Mouse (Mus musculus) macrophage (primary cell): ENCODE measurements around the gene Zc3h12b. TPM values are rescaled to one million over a fixed set of nuclear protein-coding genes. Genes with fewer than 3 reads are reported as not detected.
"Not testable (repeated sequence)": the region's sequence is repeated elsewhere in the genome, so short reads cannot be mapped to it uniquely, and the experiment has no call there.

Source experiments
- H3K27ac ChIP-seq: fragments of 350-480 bp; formaldehyde crosslinking; 2 replicates; pipeline ENCODE4 v1.9.0; 2021
- H3K36me3 ChIP-seq: fragments of 350-480 bp; formaldehyde crosslinking; 2 replicates; pipeline ENCODE4 v1.9.0; 2021; ENCODE audit errors: inconsistent target
- H3K4me3 ChIP-seq: fragments of 350-480 bp; formaldehyde crosslinking; 2 replicates; pipeline ENCODE4 v1.9.0; 2021; ENCODE audit errors: inconsistent target
- H3K79me2 ChIP-seq: fragments of 350-480 bp; formaldehyde crosslinking; 2 replicates; pipeline ENCODE4 v1.9.0; 2021; ENCODE audit errors: inconsistent target
- WGBS: methylation state at CpG from one replicate; pipeline ENCODE4 v1.1.7; 2026; ENCODE audit warnings: inconsistent platforms; ENCODE audit not compliant: missing documents; 5-methylcytosine and 5-hydroxymethylcytosine counted together
- polyA plus RNA-seq: library from polyadenylated mRNA; stranded (reverse); fragments of 250-400 nt; gene quantifications from 3 replicates; pipeline ENCODE4 v1.2.4, GENCODE M21; 2018; ENCODE audit warnings: inconsistent platforms

Zc3h12b gene
- polyA plus RNA-seq, 1 experiment from 2014 or later: 0.13 TPM

- Histone ChIP-seq H3K4me3 (peak overlapping the region; percentile 64), H3K27ac (0 out of 2 replicates have a peak overlapping the region, but pooled peaks have one; percentile 7)
- 51% methylated on average over 11 of the region's 11 CpGs for WGBS
- H3K79me2 ChIP-seq, H3K36me3 ChIP-seq: not testable (repeated sequence)
Observed at GRCm38 (mm10) chrX:95957461-95957860, 246.0 kb downstream of the Zc3h12b start.

GRCm38 (mm10) chrX:95963366-95963765 is 251.9 kb downstream of the Zc3h12b start:
- no peaks in the 10 kb centered on the region for H3K79me2 ChIP-seq
- no peak overlapping the region for H3K27ac ChIP-seq
- 20% methylated on average over 1 of the region's 2 CpGs for WGBS

GRCm38 (mm10) chrX:95965036-95965435 is 253.6 kb downstream of the Zc3h12b start:
- no peak overlapping the region for H3K4me3 ChIP-seq
- H3K79me2 ChIP-seq: no peaks in the 10 kb centered on the region
- 77% methylated on average over 6 of the region's 6 CpGs for WGBS
- H3K36me3 ChIP-seq: no peaks in the 10 kb centered on the region
- no peak overlapping the region for H3K27ac ChIP-seq

More at GRCm38 (mm10) chrX:95963366-95963765, 251.9 kb downstream of the Zc3h12b start:
- no peaks in the 10 kb centered on the region for H3K36me3 ChIP-seq
- no peak overlapping the region for H3K4me3 ChIP-seq

GRCm38 (mm10) chrX:95967847-95968593 is 256.5 kb downstream of the Zc3h12b start:
- H3K4me3 ChIP-seq: peak overlapping the region; percentile 8; the same call in 1 of the 2 replicates
- no peaks in the 10 kb centered on the region for H3K36me3 ChIP-seq
- H3K27ac ChIP-seq: peak overlapping the region; percentile 22; the same call in 1 of the 2 replicates
- no peaks in the 10 kb centered on the region for H3K79me2 ChIP-seq
- WGBS: 26% methylated on average over 17 of the region's 28 CpGs

GRCm38 (mm10) chrX:95968594-95968965 is 257.1 kb downstream of the Zc3h12b start:
- H3K27ac ChIP-seq: peak overlapping the region; percentile 22; the same call in 1 of the 2 replicates
- peak overlapping the region; percentile 8; the same call in 1 of the 2 replicates for H3K4me3 ChIP-seq
- WGBS: 29% methylated on average over 6 of the region's 6 CpGs

GRCm38 (mm10) chrX:95969116-95969515 is 257.6 kb downstream of the Zc3h12b start:
- 67% methylated on average over 4 of the region's 6 CpGs for whole genome bisulfite sequencing
- no peak overlapping the region for H3K27ac ChIP-seq
- no peak overlapping the region for H3K4me3 ChIP-seq
- no peaks in the 10 kb centered on the region for H3K36me3 ChIP-seq
- H3K79me2 ChIP-seq: no peaks in the 10 kb centered on the region

More at GRCm38 (mm10) chrX:95968594-95968965, 257.1 kb downstream of the Zc3h12b start:
- Histone ChIP-seq H3K79me2 (no peaks in the 10 kb centered on the region), H3K36me3 (no peaks in the 10 kb centered on the region)

- 93% methylated on average over 9 of the region's 9 CpGs for WGBS
- no peak overlapping the region for H3K4me3 ChIP-seq
- no peak overlapping the region for H3K27ac ChIP-seq
- H3K36me3 ChIP-seq: no peaks in the 10 kb centered on the region
- no peaks in the 10 kb centered on the region for H3K79me2 ChIP-seq
Observed at GRCm38 (mm10) chrX:95969936-95970335, 258.5 kb downstream of the Zc3h12b start.

Other genes with a start within 250 kb of the Zc3h12b start
- not detected in 3 replicates for gene Asb12, start 153.7 kb upstream of the Zc3h12b start, polyA plus RNA-seq
- not detected in 3 replicates for gene Pfn5, start 153.6 kb upstream of the Zc3h12b start, polyA plus RNA-seq
- 3.5 to 4.2 TPM (median 3.5 TPM) in 3 replicates for gene Zc4h2, start 53.2 kb upstream of the Zc3h12b start, polyA plus RNA-seq
- gene Las1l, start 245.3 kb downstream of the Zc3h12b start, polyA plus RNA-seq: 11.8 to 22.0 TPM (median 21.4 TPM) in 3 replicates